Mouse (Mus musculus): ENCODE measurements around the gene Adcy10. TPM values are rescaled to one million over a fixed set of nuclear protein-coding genes. Genes with fewer than 3 reads are reported as not detected.

Gene Adcy10
- not detected for polyA plus RNA-seq (2017; shearing (Covaris generic))

GRCm38 (mm10) chr1:165484688-165485233, at the start of gene Adcy10:
Gene Adcy10, plus strand, starts transcription at chr1:165485183.

GRCm38 (mm10) chr1:165460360-165460800, 24.6 kb upstream of the Adcy10 start, which contains the start of the genes Dcaf6 and Mpc2:
Gene Dcaf6, minus strand, starts transcription at chr1:165460475.
Gene Mpc2, plus strand, starts transcription at chr1:165460637.

Other genes starting within 250 kb of the Adcy10 start
- gene Tiprl, start 248.2 kb upstream of the Adcy10 start, polyA plus RNA-seq (2017; shearing (Covaris generic)), result 108 TPM
- 0.05 TPM for gene Gpr161, start 189.4 kb upstream of the Adcy10 start, polyA plus RNA-seq (2017; shearing (Covaris generic))
- gene Dcaf6, start 24.7 kb upstream of the Adcy10 start, polyA plus RNA-seq (2017; shearing (Covaris generic)), result 12.1 TPM
- 111 TPM for gene Mpc2, start 24.5 kb upstream of the Adcy10 start, polyA plus RNA-seq (2017; shearing (Covaris generic))
- gene Mpzl1, start 149.4 kb downstream of the Adcy10 start, polyA plus RNA-seq (2017; shearing (Covaris generic)), result 0.66 TPM
- gene Rcsd1, start 224.6 kb downstream of the Adcy10 start, polyA plus RNA-seq (2017; shearing (Covaris generic)), result 124 TPM